Mouse (Mus musculus) midbrain, postnatal 0 days (tissue): Measurements from ENCODE around the gene Paox. TPM values are rescaled to one million over a fixed set of nuclear protein-coding genes. Genes with fewer than 3 reads are reported as not detected.
A peak's percentile ranks its signal among the peaks of the same experiment; 100 is the strongest.

Experiments
- ATAC-seq: fragments of 200-750 bp; cut with Nextera tagmentation; 2 replicates; pipeline ENCODE4 v1.8.0; 2017; ENCODE audit warnings: moderate number of reproducible peaks, mild to moderate bottlenecking, moderate TSS enrichment, moderate library complexity; ENCODE audit not compliant: low FRiP score
- DNase-seq: peaks from one replicate; pipeline ENCODE4 v3.0.0-alpha.2; 2015; ENCODE audit warnings: low spot score
- H3K27ac ChIP-seq: fragments of 300-500 bp; sonication (generic); 2 replicates; pipeline ENCODE4 v1.5.1; 2014; ENCODE audit warnings: low read depth, mild to moderate bottlenecking, low read length, mixed read lengths
- H3K27me3 ChIP-seq: fragments of 300-500 bp; sonication (generic); 2 replicates; pipeline ENCODE4 v1.6.1; 2014; ENCODE audit warnings: low read length, control low read depth, mixed read lengths; ENCODE audit not compliant: insufficient read depth
- H3K36me3 ChIP-seq: fragments of 300-500 bp; sonication (generic); 2 replicates; pipeline ENCODE4 v1.6.1; 2014; ENCODE audit warnings: low read length, control low read depth, mixed read lengths; ENCODE audit not compliant: insufficient read depth
- H3K4me1 ChIP-seq: fragments of 300-500 bp; sonication (generic); 2 replicates; pipeline ENCODE4 v1.6.1; 2014; ENCODE audit warnings: mild to moderate bottlenecking, control low read depth, antibody characterized with exemption, low read length, mixed read lengths; ENCODE audit not compliant: insufficient read depth
- H3K4me2 ChIP-seq: fragments of 300-500 bp; sonication (generic); 2 replicates; pipeline ENCODE4 v1.6.1; 2014; ENCODE audit warnings: low read depth, mild to moderate bottlenecking, low read length, mixed read lengths; ENCODE audit not compliant: poor library complexity, severe bottlenecking
- H3K4me3 ChIP-seq: fragments of 300-500 bp; sonication (generic); 2 replicates; pipeline ENCODE4 v1.5.1; 2014; ENCODE audit warnings: low read depth, mild to moderate bottlenecking, low read length, moderate library complexity
- H3K9ac ChIP-seq: fragments of 300-500 bp; sonication (generic); replicated peaks from 2 replicates; pipeline ENCODE4 v1.6.1; 2014; ENCODE audit warnings: mild to moderate bottlenecking, low read length, moderate library complexity, mixed read lengths; ENCODE audit not compliant: poor library complexity, severe bottlenecking
- H3K9me3 ChIP-seq: fragments of 300-500 bp; sonication (generic); 2 replicates; pipeline ENCODE4 v1.6.1; 2016; ENCODE audit warnings: low read length, control low read depth
- CTCF ChIP-seq: IDR thresholded peaks from 2 replicates; pipeline ENCODE4 v1.5.1; 2016; ENCODE audit warnings: antibody characterized with exemption, mild to moderate bottlenecking
- WGBS: fragments of 180-500 bp; shearing (Covaris S2); extraction: QIAGEN DNeasy Blood & Tissue Kit; methylation state at CpG from one replicate; pipeline ENCODE4 v1.1.7; 2014; 5-methylcytosine and 5-hydroxymethylcytosine counted together
- polyA plus RNA-seq: library from polyadenylated mRNA; unstranded; fragments of >200 nt; fragmentation: Nextera tagmentation; extraction: Ambion mirVana; gene quantifications from 2 replicates; pipeline ENCODE4 v1.2.1, GENCODE M21; 2015
- total RNA-seq: library from RNA; depleted of rRNA; stranded (reverse); fragments of >200 nt; gene quantifications from 2 replicates; pipeline ENCODE4 v1.2.3, GENCODE M21; 2014

Gene Paox
- total and polyA plus RNA-seq, 2 experiments from 2014 or later = 8.6 to 12.5 TPM

DNA sequence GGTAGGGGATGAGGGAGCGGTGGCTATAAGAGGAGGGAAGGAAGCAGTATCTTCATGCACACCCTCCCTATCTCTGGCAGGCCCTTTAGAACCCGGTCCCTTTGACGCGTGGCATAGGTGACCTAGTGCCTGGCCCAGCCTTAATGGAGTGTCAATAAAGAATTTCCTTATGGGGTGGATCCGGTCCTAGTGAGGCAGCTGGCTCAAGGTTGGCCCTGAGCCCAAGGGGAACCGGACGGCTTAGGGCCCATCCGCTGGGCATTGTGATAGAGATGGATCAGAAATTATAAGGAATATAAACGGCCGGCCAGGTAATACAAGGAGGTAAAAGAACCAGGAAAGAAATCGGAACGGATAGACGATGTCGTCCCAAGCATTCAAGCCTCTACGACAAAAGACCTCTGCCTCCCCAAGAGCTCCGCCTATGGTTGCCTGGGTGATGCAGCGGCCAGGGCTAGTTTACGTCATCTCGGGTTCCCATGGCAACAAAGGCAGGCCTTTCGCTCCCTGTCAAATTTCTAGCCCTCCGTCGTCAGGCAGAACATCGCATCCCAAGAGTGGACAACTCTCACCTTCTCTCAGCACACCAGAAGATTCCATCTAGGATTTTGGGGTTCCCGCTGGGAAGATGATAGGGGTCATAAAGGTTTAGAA, 35.0 kb upstream of the Paox start:
- Histone ChIP-seq H3K4me3 (peak overlapping the region; percentile 44), H3K36me3 (no peaks in the 10 kb centered on the region), H3K27me3 (no peaks in the 10 kb centered on the region; the same call in 1 of the 2 replicates), H3K27ac (peak overlapping the region; percentile 84), H3K4me2 (peak overlapping the region; percentile 71), H3K9ac (peak overlapping the region; percentile 69), H3K4me1 (peaks cover 7% of the 10 kb centered on the region; the same call in 1 of the 2 replicates), H3K9me3 (no peaks in the 10 kb centered on the region)
- ATAC-seq (peak; percentile 76), DNase-seq (peak; percentile 97)
- WGBS = 2% methylated on average over 24 of the region's 24 CpGs
- peak; percentile 53 for TF ChIP-seq CTCF

DNA sequence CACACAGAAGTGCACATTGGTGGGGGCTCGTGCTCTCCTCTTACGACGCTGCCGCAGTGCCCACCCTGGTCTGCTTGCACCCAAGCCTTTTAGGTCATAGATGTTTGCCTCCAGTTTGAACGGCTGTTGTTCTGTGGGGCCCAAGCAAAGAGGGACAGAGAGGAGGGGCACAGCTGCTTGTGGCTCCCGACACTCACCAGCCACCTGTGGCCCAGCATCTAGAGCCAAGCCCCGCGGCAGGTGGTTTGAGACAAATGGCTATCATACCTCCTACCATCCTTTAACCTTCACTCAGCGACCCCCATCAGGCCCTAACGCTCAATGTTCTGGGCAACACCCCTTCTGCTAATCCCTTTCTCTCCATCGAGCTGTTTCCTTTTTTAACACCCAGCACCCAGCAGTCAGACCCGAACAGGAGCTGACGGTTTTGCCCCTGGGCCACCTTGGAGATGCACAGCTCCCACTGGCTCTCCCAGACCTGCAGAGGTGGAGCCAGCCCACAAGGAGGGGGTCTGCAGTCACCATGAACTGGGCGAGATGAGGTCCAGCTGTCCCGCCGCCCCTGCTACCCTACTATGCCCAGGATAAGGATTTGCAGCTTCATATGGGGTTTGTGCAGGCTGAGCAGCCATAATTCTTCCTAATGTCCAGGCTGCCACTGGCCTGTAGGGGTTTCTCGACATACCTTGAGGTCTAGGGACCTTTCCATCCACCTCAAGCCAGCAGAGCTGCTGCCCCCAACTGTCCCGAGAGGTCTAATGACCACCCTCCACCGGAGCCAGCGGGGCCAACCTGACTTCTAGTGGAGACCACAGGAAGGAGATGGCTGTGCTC, 34.0 kb upstream of the Paox start:
- Histone ChIP-seq H3K4me3 (peak overlapping the region; percentile 44), H3K27me3 (no peaks in the 10 kb centered on the region; the same call in 1 of the 2 replicates), H3K36me3 (no peaks in the 10 kb centered on the region), H3K27ac (peak overlapping the region; percentile 84), H3K9ac (peak overlapping the region; percentile 69), H3K9me3 (no peaks in the 10 kb centered on the region), H3K4me2 (peak overlapping the region; percentile 71), H3K4me1 (peaks cover 7% of the 10 kb centered on the region; the same call in 1 of the 2 replicates)
- 4% methylated on average over 20 of the region's 20 CpGs for WGBS
- TF ChIP-seq CTCF = no peak
- ATAC-seq (peak; percentile 73), DNase-seq (peak; percentile 62)

DNA sequence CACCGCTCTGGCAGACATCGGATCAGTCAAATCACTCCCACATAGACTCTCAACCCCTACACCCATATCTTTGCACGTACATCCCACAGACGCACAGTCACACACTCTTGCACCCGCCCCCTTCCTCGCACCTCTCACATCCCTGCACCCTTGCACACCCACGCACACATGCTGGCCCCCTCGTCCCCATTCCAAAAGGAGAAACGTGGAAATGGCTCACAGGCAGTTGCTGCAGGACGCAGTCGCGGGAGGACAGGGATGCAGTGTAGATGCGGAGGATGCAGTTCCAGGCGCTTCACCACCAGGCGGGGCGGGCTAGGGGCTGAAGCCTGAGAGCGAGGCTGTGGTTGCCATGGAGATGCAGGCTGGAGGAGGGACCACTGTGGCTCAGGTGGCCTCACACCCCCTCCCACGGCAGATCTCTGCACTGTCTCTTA, 33.3 kb upstream of the Paox start, which contains the start of gene Caly:
Gene Caly, minus strand, starts transcription at position 307 of the 437 bp plus-strand sequence.
- ATAC-seq (peak; percentile 90), DNase-seq (peak; percentile 96)
- Histone ChIP-seq H3K9me3 (no peaks in the 10 kb centered on the region), H3K4me1 (peaks cover 7% of the 10 kb centered on the region; the same call in 1 of the 2 replicates), H3K27me3 (no peaks in the 10 kb centered on the region; the same call in 1 of the 2 replicates), H3K27ac (peak within 1 kb of the TSS; percentile 84), H3K4me2 (peak within 1 kb of the TSS; percentile 71), H3K4me3 (peak within 1 kb of the TSS; percentile 44), H3K9ac (peak within 1 kb of the TSS; percentile 69), H3K36me3 (no peaks in the 10 kb centered on the region)
- peak; percentile 92 for TF ChIP-seq CTCF
- 2% methylated on average over 18 of the region's 18 CpGs for WGBS

- no peak for TF ChIP-seq CTCF
- H3K27ac ChIP-seq = no peak overlapping the region
- H3K4me2 ChIP-seq = no peak overlapping the region
- H3K36me3 ChIP-seq = no peaks in the 10 kb centered on the region
- no peaks in the 10 kb centered on the region for H3K27me3 ChIP-seq
- no peak for ATAC-seq
- WGBS = 70% methylated on average over 10 of the region's 10 CpGs
- H3K4me3 ChIP-seq = no peak overlapping the region
- no peak overlapping the region for H3K9ac ChIP-seq
- no peak for DNase-seq
- no peaks in the 10 kb centered on the region for H3K4me1 ChIP-seq
- H3K9me3 ChIP-seq = no peaks in the 10 kb centered on the region
Observed at GRCm38 (mm10) chr7:140090601-140091000, 25.0 kb upstream of the Paox start.

DNA sequence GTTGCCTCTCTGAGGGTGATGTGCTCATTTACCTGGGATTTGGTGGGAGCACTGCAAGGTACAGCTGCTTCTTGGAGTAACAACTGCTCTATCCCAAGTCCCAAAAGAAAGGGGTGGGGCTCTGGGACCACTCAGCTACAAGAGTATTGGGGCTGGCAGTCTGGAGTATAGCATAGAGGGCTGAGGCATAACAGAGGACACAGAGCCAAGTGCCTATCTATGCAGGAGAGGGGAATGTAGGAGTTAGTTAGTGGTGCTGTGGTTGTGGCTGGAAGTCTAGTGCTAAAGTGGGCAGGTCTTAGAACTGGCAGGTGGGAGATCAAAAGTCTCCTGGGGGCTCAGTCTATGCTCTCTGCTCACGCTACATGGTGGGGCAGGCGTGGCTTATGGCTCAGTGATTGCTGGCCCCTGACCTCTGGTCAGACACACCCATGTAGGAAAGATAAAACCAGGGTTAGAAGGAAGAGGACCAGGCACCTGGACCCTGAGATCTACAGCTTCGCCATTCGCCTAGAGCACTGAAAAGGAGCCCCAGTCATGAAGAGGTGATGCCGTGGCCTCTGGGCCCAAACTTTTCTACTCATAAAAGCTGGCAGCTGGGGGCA, 22.6 kb upstream of the Paox start, which contains the start of gene Prap1:
Gene Prap1, plus strand, starts transcription at position 472 of the 605 bp plus-strand sequence.
- Histone ChIP-seq H3K9me3 (no peaks in the 10 kb centered on the region), H3K4me3 (no peak within 1 kb of the TSS), H3K9ac (no peak within 1 kb of the TSS), H3K27me3 (no peaks in the 10 kb centered on the region), H3K36me3 (no peaks in the 10 kb centered on the region), H3K4me1 (no peaks in the 10 kb centered on the region), H3K27ac (no peak within 1 kb of the TSS), H3K4me2 (no peak within 1 kb of the TSS)
- DNase-seq = no peak
- no peak for TF ChIP-seq CTCF
- ATAC-seq = no peak
- 67% methylated on average over 5 of the region's 5 CpGs for WGBS
